Mouse (Mus musculus) ES-Bruce4 (cell line): Measurements from ENCODE around the gene Nhlh2. TPM values are rescaled to one million over a fixed set of nuclear protein-coding genes. Genes with fewer than 3 reads are reported as not detected.
A peak's percentile ranks its signal among the peaks of the same experiment; 100 is the strongest.

ENCODE experiments used
- H3K27ac ChIP-seq: 2 replicates; pipeline ENCODE4 v1.5.1; 2012; ENCODE audit warnings: low read length, inconsistent platforms; ENCODE audit not compliant: insufficient read depth
- H3K27me3 ChIP-seq: 2 replicates; pipeline ENCODE4 v1.6.1; 2012; ENCODE audit warnings: mild to moderate bottlenecking, low read length, inconsistent platforms; ENCODE audit not compliant: control insufficient read depth, poor library complexity, insufficient read depth, severe bottlenecking
- H3K36me3 ChIP-seq: 2 replicates; pipeline ENCODE4 v1.6.1; 2012; ENCODE audit warnings: inconsistent platforms, mild to moderate bottlenecking, low read length, moderate library complexity; ENCODE audit not compliant: control insufficient read depth, poor library complexity, insufficient read depth, severe bottlenecking
- H3K4me1 ChIP-seq: one replicate; pipeline ENCODE4 v1.8.1; 2011; ENCODE audit warnings: low read length; ENCODE audit not compliant: control insufficient read depth, insufficient read depth
- H3K4me3 ChIP-seq: 2 replicates; pipeline ENCODE4 v1.5.1; 2011; ENCODE audit warnings: low read depth, mild to moderate bottlenecking, low read length
- H3K9ac ChIP-seq: 2 replicates; pipeline ENCODE4 v1.6.1; 2012; ENCODE audit warnings: low read depth, mild to moderate bottlenecking, inconsistent platforms; ENCODE audit not compliant: poor library complexity, severe bottlenecking
- H3K9me3 ChIP-seq: replicated peaks from 2 replicates; pipeline ENCODE4 v1.6.1; 2012; ENCODE audit warnings: mild to moderate bottlenecking, low read length, inconsistent platforms; ENCODE audit not compliant: control insufficient read depth, poor library complexity, insufficient read depth, severe bottlenecking
- CTCF ChIP-seq: IDR thresholded peaks from one replicate; pipeline ENCODE4 v1.8.1; 2011; ENCODE audit warnings: low read depth, low read length
- EP300 ChIP-seq: IDR thresholded peaks from 2 replicates; pipeline ENCODE4 v1.6.1; 2011; ENCODE audit warnings: low read depth, low read length; ENCODE audit not compliant: insufficient read depth
- POLR2A ChIP-seq: IDR thresholded peaks from one replicate; pipeline ENCODE4 v1.8.1; 2011; ENCODE audit warnings: low read length; ENCODE audit not compliant: insufficient read depth
- polyA plus RNA-seq: library from polyadenylated mRNA; stranded (reverse); fragments of >200 nt; gene quantifications from 2 replicates; pipeline ENCODE4 v1.2.4, GENCODE M21; 2011; ENCODE audit warnings: low read depth; ENCODE audit not compliant: missing spikeins, insufficient read depth, insufficient read length

The Nhlh2 gene
- polyA plus RNA-seq, 1 experiment = not detected

- no peak overlapping the region for H3K9ac ChIP-seq
- H3K27me3 ChIP-seq = peaks cover 7% of the 10 kb centered on the region
- TF ChIP-seq POLR2A (no peak), CTCF (no peak), EP300 (no peak)
- H3K4me1 ChIP-seq = no peaks in the 10 kb centered on the region
- no peak overlapping the region for H3K4me3 ChIP-seq
- H3K9me3 ChIP-seq = no peaks in the 10 kb centered on the region
- no peaks in the 10 kb centered on the region for H3K36me3 ChIP-seq
- no peak overlapping the region for H3K27ac ChIP-seq
These were observed 923 bp downstream of the Nhlh2 start for GRCm38 (mm10) chr3:102010681-102011317.

DNA sequence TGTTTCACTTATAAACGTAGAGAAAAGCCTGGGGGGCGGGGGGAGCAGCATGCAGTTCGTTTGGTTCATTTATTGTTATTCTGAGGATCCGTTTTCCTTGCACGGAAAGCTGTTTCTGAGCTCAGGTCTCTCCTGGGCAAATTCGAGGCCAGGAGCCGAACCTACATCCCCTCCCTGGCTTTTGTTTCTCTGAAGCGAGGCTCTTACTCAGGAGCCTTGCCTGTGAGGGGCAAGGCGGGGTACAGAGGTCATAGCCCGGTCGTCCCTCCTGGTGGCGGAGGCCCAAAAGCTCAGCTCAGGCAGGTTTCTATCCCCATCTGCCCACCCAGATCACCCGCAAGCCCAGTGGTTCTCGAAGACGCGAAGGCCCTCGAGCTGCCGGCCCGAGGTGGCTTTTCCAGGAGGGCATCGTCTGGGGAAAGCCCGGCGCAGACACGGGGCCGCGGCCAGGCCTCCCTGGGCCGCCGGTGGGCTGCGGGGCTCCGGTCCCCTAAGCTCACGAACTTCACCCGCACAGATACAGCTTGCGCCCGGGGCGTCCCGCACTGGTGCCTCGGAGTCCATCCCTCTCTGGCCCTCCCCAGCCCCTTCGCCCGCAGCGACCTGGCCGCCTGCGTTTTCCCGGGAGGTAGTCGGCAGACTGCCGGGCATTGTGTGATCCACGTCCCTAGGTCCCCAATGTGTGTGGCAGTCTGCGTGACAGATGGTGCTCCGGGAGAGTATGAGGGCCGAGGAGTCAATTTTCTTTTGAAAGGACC, 1.6 kb downstream of the Nhlh2 start:
- H3K9ac ChIP-seq = peak overlapping the region; percentile 51
- H3K9me3 ChIP-seq = no peaks in the 10 kb centered on the region
- H3K4me3 ChIP-seq = peak overlapping the region; percentile 37
- H3K36me3 ChIP-seq = no peaks in the 10 kb centered on the region
- no peak for TF ChIP-seq CTCF
- TF ChIP-seq POLR2A = no peak
- TF ChIP-seq EP300 = no peak
- H3K27ac ChIP-seq = no peak overlapping the region
- H3K4me1 ChIP-seq = no peaks in the 10 kb centered on the region
- H3K27me3 ChIP-seq = peaks cover 7% of the 10 kb centered on the region

DNA sequence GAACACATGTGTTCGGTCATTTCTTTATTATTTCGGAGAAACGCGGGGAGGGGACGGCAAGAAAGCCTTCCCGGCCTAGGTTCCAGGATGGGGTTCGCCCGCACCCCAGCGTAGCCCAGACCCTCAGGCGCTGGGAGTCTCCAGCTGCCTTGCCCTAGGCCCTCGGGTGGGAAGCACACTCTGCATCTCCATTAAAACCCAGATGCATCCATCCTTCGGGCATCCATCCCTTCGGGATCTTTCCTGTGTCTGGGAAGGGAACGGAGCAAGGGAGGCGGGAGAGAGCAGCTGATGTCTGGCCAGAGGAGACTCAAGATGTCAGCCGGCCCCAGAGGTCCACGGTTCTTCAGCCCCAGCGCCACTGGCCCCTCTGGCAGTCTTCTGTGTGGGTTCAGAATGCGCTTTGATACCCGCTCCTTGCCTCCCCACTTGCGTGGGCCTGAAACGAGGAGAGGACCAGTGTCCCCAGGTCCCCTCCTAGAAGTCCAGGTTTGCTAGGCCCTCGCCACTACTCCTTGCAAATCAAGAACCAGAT, 2.3 kb downstream of the Nhlh2 start:
- peak overlapping the region; percentile 37 for H3K4me3 ChIP-seq

DNA sequence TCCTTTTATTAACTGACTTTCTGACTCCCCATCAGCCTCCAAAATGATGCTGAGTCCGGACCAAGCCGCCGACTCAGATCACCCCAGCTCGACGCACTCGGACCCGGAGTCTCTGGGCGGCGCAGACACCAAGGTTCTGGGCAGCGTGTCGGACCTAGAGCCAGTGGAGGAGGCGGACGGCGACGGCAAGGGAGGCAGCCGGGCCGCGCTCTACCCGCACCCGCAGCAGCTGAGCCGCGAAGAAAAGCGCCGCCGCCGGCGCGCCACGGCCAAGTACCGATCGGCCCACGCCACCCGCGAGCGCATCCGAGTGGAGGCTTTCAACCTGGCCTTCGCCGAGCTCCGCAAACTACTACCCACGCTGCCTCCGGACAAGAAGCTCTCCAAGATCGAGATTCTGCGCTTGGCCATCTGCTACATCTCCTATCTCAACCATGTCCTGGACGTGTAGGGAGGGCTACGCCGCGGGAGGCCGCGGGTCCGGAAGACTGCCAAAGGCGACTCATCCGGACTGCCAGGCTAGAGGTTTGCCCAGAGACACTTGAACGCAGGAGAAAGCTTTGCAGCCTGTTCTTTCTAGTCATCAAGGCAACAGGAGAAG, 2.8 kb downstream of the Nhlh2 start:
- H3K4me1 ChIP-seq = no peaks in the 10 kb centered on the region
- H3K27me3 ChIP-seq = peaks cover 7% of the 10 kb centered on the region
- H3K4me3 ChIP-seq = peak overlapping the region; percentile 37
- H3K9ac ChIP-seq = peak overlapping the region; percentile 51; the same call in 1 of the 2 replicates
- no peaks in the 10 kb centered on the region for H3K36me3 ChIP-seq
- H3K9me3 ChIP-seq = no peaks in the 10 kb centered on the region
- TF ChIP-seq CTCF = no peak
- no peak for TF ChIP-seq EP300
- no peak for TF ChIP-seq POLR2A
- no peak overlapping the region for H3K27ac ChIP-seq

More for the DNA sequence above, 2.3 kb downstream of the Nhlh2 start:
- Histone ChIP-seq H3K27ac (no peak overlapping the region), H3K9me3 (no peaks in the 10 kb centered on the region), H3K36me3 (no peaks in the 10 kb centered on the region), H3K9ac (peak overlapping the region; percentile 51), H3K27me3 (peaks cover 7% of the 10 kb centered on the region), H3K4me1 (no peaks in the 10 kb centered on the region)
- TF ChIP-seq POLR2A (no peak), EP300 (no peak), CTCF (no peak)

DNA sequence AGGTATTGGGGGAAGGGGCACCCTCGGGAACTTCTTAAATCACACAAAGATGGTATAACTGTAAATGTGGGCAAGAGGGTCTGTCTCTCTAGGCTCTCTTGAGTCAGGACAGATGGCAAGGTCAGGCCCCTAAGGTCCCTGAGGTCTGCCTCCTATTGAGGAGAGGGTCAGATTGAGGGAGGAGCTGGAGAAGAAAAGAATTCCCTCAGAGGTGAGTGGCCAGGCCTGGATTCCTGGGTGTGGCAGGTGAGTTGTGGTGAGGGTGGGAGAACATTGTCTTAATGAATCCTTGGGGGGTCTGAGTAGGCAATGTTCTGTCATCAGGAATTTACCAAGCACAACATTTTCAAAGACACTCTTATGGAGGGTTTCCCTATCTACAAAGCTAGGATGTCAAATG, 10.7 kb downstream of the Nhlh2 start:
- TF ChIP-seq EP300 (peak; percentile 68; the same call in 1 of the 2 replicates), POLR2A (no peak), CTCF (no peak)
- no peak overlapping the region for H3K4me3 ChIP-seq
- H3K4me1 ChIP-seq = peaks cover 4% of the 10 kb centered on the region
- no peak overlapping the region for H3K27ac ChIP-seq
- no peaks in the 10 kb centered on the region for H3K27me3 ChIP-seq
- no peaks in the 10 kb centered on the region for H3K9me3 ChIP-seq
- H3K9ac ChIP-seq = no peak overlapping the region
- no peaks in the 10 kb centered on the region for H3K36me3 ChIP-seq

DNA sequence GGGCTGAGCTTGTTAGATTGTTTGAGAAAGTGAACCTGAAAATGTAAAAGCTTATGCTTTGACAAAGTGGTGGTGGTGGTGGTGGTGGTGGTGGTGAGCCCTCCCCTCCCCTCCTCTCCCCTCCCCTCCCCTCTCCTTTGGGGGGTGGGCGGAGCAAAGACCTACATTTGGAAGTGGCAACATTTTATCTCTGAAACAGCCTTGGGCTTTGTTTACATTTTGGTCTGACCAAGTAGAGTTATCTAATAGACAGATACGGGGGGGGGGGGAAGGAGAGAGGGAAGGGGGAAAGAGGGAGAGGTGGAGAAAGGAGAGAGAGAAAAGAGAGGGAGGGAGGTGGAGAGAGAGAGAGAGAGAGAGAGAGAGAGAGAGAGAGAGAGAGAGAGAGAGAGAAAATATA, 12.8 kb downstream of the Nhlh2 start:
- Histone ChIP-seq H3K4me3 (no peak overlapping the region), H3K36me3 (no peaks in the 10 kb centered on the region), H3K27ac (no peak overlapping the region), H3K9me3 (no peaks in the 10 kb centered on the region), H3K27me3 (no peaks in the 10 kb centered on the region), H3K9ac (no peak overlapping the region), H3K4me1 (peaks cover 4% of the 10 kb centered on the region)
- TF ChIP-seq POLR2A (no peak), EP300 (no peak), CTCF (no peak)
